Mouse (Mus musculus) cerebellum, adult 11-12 months (tissue): ENCODE measurements around the gene Mettl17.
A peak's percentile ranks its signal among the peaks of the same experiment; 100 is the strongest.
"Not testable (repeated sequence)": the region's sequence is repeated elsewhere in the genome, so short reads cannot be mapped to it uniquely, and the experiment has no call there.

ENCODE experiments used
- DNase-seq: peaks from one replicate; pipeline ENCODE4 v3.0.0; 2022

Gene Mettl17

GRCm38 (mm10) chr14:51899351-51899750 lies 14.7 kb downstream of the Mettl17 start:
- no peak for DNase-seq

- DNase-seq, result peak; percentile 58
Measured at GRCm38 (mm10) chr14:51902806-51903710, 18.4 kb downstream of the Mettl17 start.

- DNase-seq, result no peak
Measured at GRCm38 (mm10) chr14:51903782-51904181, 19.1 kb downstream of the Mettl17 start.

- no peak for DNase-seq
Measured at GRCm38 (mm10) chr14:51904706-51905105, 20.1 kb downstream of the Mettl17 start.

GRCm38 (mm10) chr14:51906102-51906501 lies 21.5 kb downstream of the Mettl17 start:
- DNase-seq, result no peak

GRCm38 (mm10) chr14:51911301-51911700 lies 26.7 kb downstream of the Mettl17 start:
- no peak for DNase-seq

GRCm38 (mm10) chr14:51912391-51913061 lies 27.9 kb downstream of the Mettl17 start:
- no peak for DNase-seq

- DNase-seq, result peak; percentile 78
Measured at GRCm38 (mm10) chr14:51913062-51913959, 28.7 kb downstream of the Mettl17 start.

GRCm38 (mm10) chr14:51913960-51914762 lies 29.5 kb downstream of the Mettl17 start, which contains the start of gene Ndrg2:
Gene Ndrg2, minus strand, starts transcription at chr14:51914158.
- peak; percentile 79 for DNase-seq

- no peak for DNase-seq
Measured at GRCm38 (mm10) chr14:51915030-51915429, 30.4 kb downstream of the Mettl17 start.

GRCm38 (mm10) chr14:51916539-51916938 lies 31.9 kb downstream of the Mettl17 start:
- DNase-seq, result no peak

- DNase-seq, result no peak
Measured at GRCm38 (mm10) chr14:51918125-51918524, 33.5 kb downstream of the Mettl17 start, which contains the start of gene Tppp2. Gene Tppp2, plus strand, starts transcription at chr14:51918425.

GRCm38 (mm10) chr14:51918966-51919365 lies 34.3 kb downstream of the Mettl17 start:
- no peak for DNase-seq

- DNase-seq, result peak; percentile 44
Measured at GRCm38 (mm10) chr14:51921759-51922570, 37.3 kb downstream of the Mettl17 start.

- no peak for DNase-seq
Measured at GRCm38 (mm10) chr14:51922571-51922865, 37.9 kb downstream of the Mettl17 start, which contains the start of gene Rnase13. Gene Rnase13, minus strand, starts transcription at chr14:51922773.

GRCm38 (mm10) chr14:51922910-51923309 lies 38.3 kb downstream of the Mettl17 start:
- DNase-seq, result no peak

GRCm38 (mm10) chr14:51923492-51923891 lies 38.9 kb downstream of the Mettl17 start:
- no peak for DNase-seq

GRCm38 (mm10) chr14:51926930-51927329 lies 42.3 kb downstream of the Mettl17 start:
- DNase-seq, result not testable (repeated sequence)

GRCm38 (mm10) chr14:51929309-51929943 lies 44.8 kb downstream of the Mettl17 start:
- no peak for DNase-seq

GRCm38 (mm10) chr14:51929968-51930367 lies 45.3 kb downstream of the Mettl17 start:
- DNase-seq, result no peak

GRCm38 (mm10) chr14:51930824-51931223 lies 46.2 kb downstream of the Mettl17 start:
- peak; percentile 28 for DNase-seq
